Mouse (Mus musculus) megakaryocyte, embryonic 14.5 days (primary cell): ENCODE data around the gene Olfr1256.

ENCODE experiments used
- FLI1 ChIP-seq: IDR thresholded peaks from 2 replicates; pipeline ENCODE4 v1.6.1; 2012; ENCODE audit warnings: low read length, inconsistent platforms, mixed read lengths
- GATA1 ChIP-seq: IDR thresholded peaks from 3 replicates; pipeline ENCODE4 v1.6.1; 2012; ENCODE audit warnings: mixed read lengths, low read length, inconsistent platforms, borderline replicate concordance

DNA sequence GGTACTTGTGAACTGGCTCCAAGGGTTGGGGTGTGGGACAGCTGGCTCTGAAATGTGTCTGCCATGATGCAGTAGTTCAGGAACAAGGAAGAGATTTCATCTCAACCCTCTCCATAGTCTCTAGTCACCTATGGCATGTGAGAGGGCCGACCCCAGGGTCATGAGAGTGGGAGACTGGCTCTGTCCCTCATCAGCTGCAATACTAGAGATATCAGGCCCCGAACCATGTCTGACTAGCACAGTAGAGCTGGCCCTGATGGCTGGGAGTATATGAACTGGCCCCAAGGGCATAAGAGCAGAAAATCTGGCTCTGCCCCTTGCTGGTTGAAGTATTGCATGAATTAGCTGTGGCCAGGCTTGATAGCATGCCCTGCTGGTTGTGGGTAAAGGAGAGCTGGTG is 30.6 kb downstream of the Olfr1256 start:
- TF ChIP-seq FLI1 (no peak), GATA1 (no peak)
